Mouse (Mus musculus) olfactory bulb, adult 2 months (tissue): ENCODE results near the gene 4930524J08Rik.

ENCODE experiments used
- CTCF ChIP-seq: fragments of 200-500 bp; IDR thresholded peaks from 2 replicates; pipeline ENCODE4 v1.5.1; 2012; ENCODE audit warnings: low read depth, mild to moderate bottlenecking, low read length, moderate library complexity; ENCODE audit not compliant: insufficient read depth
- POLR2A ChIP-seq: fragments of 200-500 bp; IDR thresholded peaks from 2 replicates; pipeline ENCODE4 v1.6.1; 2012; ENCODE audit warnings: mild to moderate bottlenecking, low read depth, low read length, moderate library complexity; ENCODE audit not compliant: insufficient read depth

- no peak for TF ChIP-seq CTCF
- TF ChIP-seq POLR2A: no peak
Measured at GRCm38 (mm10) chr5:99958666-99959065, 20.2 kb upstream of the 4930524J08Rik start.
